Mouse (Mus musculus) liver, postnatal 0 days (tissue): ENCODE measurements around the gene Tex14. TPM values are rescaled to one million over a fixed set of nuclear protein-coding genes. Genes with fewer than 3 reads are reported as not detected.
"Not testable (repeated sequence)": the region's sequence is repeated elsewhere in the genome, so short reads cannot be mapped to it uniquely, and the experiment has no call there.

Experiments
- ATAC-seq: fragments of 200-750 bp; cut with Nextera tagmentation; 2 replicates; pipeline ENCODE4 v1.8.0; 2017; ENCODE audit warnings: mild to moderate bottlenecking, moderate library complexity
- DNase-seq: peaks from one replicate; pipeline ENCODE4 v3.0.0-alpha.2; 2016
- H3K27ac ChIP-seq: fragments of 300-500 bp; sonication (generic); 2 replicates; pipeline ENCODE4 v1.5.1; 2014; ENCODE audit warnings: antibody characterized with exemption, moderate library complexity, mild to moderate bottlenecking, low read depth
- H3K27me3 ChIP-seq: fragments of 300-500 bp; sonication (generic); 2 replicates; pipeline ENCODE4 v1.6.1; 2014; ENCODE audit warnings: low read length, control low read depth, mixed read lengths; ENCODE audit not compliant: insufficient read depth
- H3K36me3 ChIP-seq: fragments of 300-500 bp; sonication (generic); replicated peaks from 2 replicates; pipeline ENCODE4 v1.6.1; 2014; ENCODE audit warnings: mild to moderate bottlenecking, control low read depth, low read length, moderate library complexity, mixed read lengths; ENCODE audit not compliant: insufficient read depth
- H3K4me1 ChIP-seq: fragments of 300-500 bp; sonication (generic); 2 replicates; pipeline ENCODE4 v1.6.1; 2014; ENCODE audit warnings: antibody characterized with exemption, mild to moderate bottlenecking, control low read depth; ENCODE audit not compliant: insufficient read depth
- H3K4me2 ChIP-seq: fragments of 300-500 bp; sonication (generic); 2 replicates; pipeline ENCODE4 v1.6.1; 2014; ENCODE audit warnings: low read depth, mild to moderate bottlenecking, low read length, moderate library complexity, mixed read lengths
- H3K4me3 ChIP-seq: fragments of 300-500 bp; sonication (generic); 2 replicates; pipeline ENCODE4 v1.5.1; 2014; ENCODE audit warnings: low read depth, low read length
- H3K9ac ChIP-seq: fragments of 300-500 bp; sonication (generic); replicated peaks from 2 replicates; pipeline ENCODE4 v1.6.1; 2014; ENCODE audit warnings: mild to moderate bottlenecking, moderate library complexity
- H3K9me3 ChIP-seq: fragments of 300-500 bp; sonication (generic); 2 replicates; pipeline ENCODE4 v1.6.1; 2016; ENCODE audit warnings: mild to moderate bottlenecking, control low read depth, low read length, mixed read lengths
- CTCF ChIP-seq: sonication (generic); IDR thresholded peaks from 2 replicates; pipeline ENCODE4 v1.5.1; 2016; ENCODE audit warnings: antibody characterized with exemption, low read depth
- EP300 ChIP-seq: IDR thresholded peaks from 2 replicates; pipeline ENCODE4 v1.6.1; 2016; ENCODE audit warnings: antibody characterized with exemption, low read depth, mild to moderate bottlenecking
- WGBS: fragments of 180-500 bp; shearing (Covaris S2); extraction: QIAGEN DNeasy Blood & Tissue Kit; methylation state at CpG from one replicate; pipeline ENCODE4 v1.1.7; 2014; ENCODE audit not compliant: insufficient replicate concordance; 5-methylcytosine and 5-hydroxymethylcytosine counted together
- polyA plus RNA-seq: library from polyadenylated mRNA; unstranded; fragments of >200 nt; fragmentation: Nextera tagmentation; extraction: Ambion mirVana; gene quantifications from 2 replicates; pipeline ENCODE4 v1.2.1, GENCODE M21; 2015

The Tex14 gene
- polyA plus RNA-seq, 1 experiment from 2014 or later: not detected

DNA sequence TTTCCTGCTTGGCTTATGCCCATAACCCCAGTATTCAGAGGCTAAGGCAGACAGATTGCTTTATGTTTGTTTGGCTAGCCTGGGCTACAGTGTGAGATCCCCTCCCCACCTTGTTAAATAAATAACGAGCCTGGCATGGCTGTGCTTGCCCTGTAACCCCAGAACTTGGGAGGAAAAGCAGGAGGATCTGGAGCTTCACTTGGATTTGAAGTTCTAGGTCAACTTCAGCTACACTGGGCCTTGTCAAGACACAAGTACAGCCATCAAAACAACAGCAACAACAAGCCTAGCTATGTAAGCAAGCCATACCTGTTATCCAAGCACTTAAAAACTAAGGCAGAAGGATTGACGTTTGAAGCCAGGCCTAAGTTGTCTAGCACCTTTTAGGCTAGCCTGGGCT, 25.5 kb downstream of the Tex14 start:
- 80% methylated on average over 2 of the region's 2 CpGs for WGBS
- ATAC-seq (no peak), DNase-seq (no peak)
- H3K27ac ChIP-seq: no peak overlapping the region
- peaks cover 5% of the 10 kb centered on the region; the same call in 1 of the 2 replicates for H3K4me1 ChIP-seq
- no peak overlapping the region for H3K9ac ChIP-seq
- TF ChIP-seq CTCF (no peak), EP300 (no peak)
- no peaks in the 10 kb centered on the region for H3K36me3 ChIP-seq
- no peaks in the 10 kb centered on the region for H3K27me3 ChIP-seq
- no peak overlapping the region for H3K4me3 ChIP-seq
- H3K4me2 ChIP-seq: no peak overlapping the region
- no peaks in the 10 kb centered on the region for H3K9me3 ChIP-seq

DNA sequence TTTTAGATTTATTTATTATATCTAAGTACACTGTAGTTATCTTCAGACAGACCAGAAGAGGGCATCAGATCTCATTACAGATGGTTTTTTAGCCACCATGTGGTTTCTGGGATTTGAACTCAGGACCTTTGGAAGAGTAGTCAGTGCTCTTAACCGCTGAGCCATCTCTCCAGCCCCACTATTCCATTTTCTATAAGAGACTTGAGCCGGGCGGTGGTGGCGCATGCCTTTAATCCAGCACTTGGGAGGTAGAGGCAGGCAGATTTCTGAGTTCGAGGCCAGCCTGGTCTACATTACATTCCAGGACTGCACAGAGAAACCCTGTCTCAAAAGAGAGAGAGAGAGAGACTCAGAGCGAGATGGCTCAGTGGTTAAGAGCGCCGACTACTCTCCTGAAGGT, 26.9 kb downstream of the Tex14 start:
- H3K4me3 ChIP-seq, H3K4me1 ChIP-seq, H3K27ac ChIP-seq, H3K4me2 ChIP-seq, ATAC-seq, H3K27me3 ChIP-seq, DNase-seq, H3K9ac ChIP-seq, H3K9me3 ChIP-seq, H3K36me3 ChIP-seq: not testable (repeated sequence)
- 89% methylated on average over 8 of the region's 8 CpGs for WGBS

DNA sequence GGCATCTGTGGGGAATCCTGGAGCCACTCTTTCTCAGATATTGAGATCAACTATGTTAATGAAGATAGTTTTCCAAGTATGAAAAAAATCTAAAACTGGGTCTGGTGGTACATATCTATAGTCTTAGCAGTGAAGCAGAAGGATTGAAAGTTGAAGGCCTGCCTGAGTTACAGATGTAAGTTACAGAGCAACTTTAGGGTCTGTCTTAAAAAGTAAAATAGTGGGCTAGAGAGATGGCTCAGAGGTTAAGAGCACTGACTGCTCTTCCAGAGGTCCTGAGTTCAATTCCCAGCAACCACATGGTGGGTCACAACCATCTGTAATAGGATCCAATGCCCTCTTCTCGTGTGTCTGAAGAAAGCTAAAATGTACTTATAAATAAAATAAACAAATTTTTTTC, 27.6 kb downstream of the Tex14 start:
- no peak for DNase-seq
- H3K4me2 ChIP-seq: no peak overlapping the region
- no peak overlapping the region for H3K9ac ChIP-seq
- no peaks in the 10 kb centered on the region for H3K27me3 ChIP-seq
- TF ChIP-seq EP300 (no peak), CTCF (no peak)
- peaks cover 5% of the 10 kb centered on the region; the same call in 1 of the 2 replicates for H3K4me1 ChIP-seq
- no peak overlapping the region for H3K27ac ChIP-seq
- WGBS: 66% methylated on average over 1 of the region's 1 CpGs
- no peak overlapping the region for H3K4me3 ChIP-seq
- ATAC-seq: no peak
- H3K9me3 ChIP-seq: no peaks in the 10 kb centered on the region
- H3K36me3 ChIP-seq: no peaks in the 10 kb centered on the region

DNA sequence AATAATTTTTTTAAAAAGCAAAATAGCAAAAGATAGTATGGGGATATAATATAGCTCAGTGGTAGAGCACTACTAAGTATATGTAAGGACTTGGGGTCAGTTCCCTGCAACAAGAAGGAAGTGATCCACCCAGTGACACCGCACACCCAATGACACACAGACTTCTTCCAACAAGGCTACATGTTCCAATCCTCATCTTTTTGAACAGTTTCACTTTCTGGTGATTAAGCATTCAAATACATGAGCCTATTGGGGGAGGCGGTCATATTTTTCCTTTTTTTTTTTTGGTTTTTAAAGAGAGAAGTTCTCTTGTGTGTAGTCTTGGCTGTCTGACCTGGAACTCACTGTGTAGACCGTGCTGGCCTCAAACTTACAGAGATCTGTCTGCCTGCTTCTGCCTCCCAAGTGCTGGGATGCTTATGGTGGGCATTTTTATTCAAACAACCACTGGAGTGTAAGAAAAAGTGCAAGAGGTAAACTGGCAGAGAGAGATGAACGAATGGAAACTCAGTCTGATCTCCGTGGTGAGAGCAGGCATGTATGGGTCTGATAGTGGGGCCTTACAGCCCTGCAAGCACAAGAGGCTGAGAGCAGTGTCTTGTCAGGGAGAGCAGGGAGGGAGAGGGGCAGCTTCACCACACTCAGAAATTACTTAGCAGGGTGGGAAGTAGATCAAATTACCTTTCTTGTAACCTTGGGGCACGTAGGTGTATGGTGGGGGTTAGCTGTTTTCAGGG, 28.2 kb downstream of the Tex14 start:
- ATAC-seq: no peak
- no peak overlapping the region for H3K4me2 ChIP-seq

GRCm38 (mm10) chr11:87435107-87435506, 30.2 kb downstream of the Tex14 start:
- ATAC-seq, DNase-seq, H3K36me3 ChIP-seq, H3K27me3 ChIP-seq, H3K4me2 ChIP-seq, H3K27ac ChIP-seq, H3K4me3 ChIP-seq, H3K9ac ChIP-seq, H3K9me3 ChIP-seq, H3K4me1 ChIP-seq: not testable (repeated sequence)
- 85% methylated on average over 2 of the region's 2 CpGs for WGBS

More for the DNA sequence above, 28.2 kb downstream of the Tex14 start:
- H3K9me3 ChIP-seq: no peaks in the 10 kb centered on the region
- H3K27me3 ChIP-seq: no peaks in the 10 kb centered on the region
- 50% methylated on average over 6 of the region's 6 CpGs for WGBS
- no peaks in the 10 kb centered on the region for H3K36me3 ChIP-seq
- no peaks in the 10 kb centered on the region for H3K4me1 ChIP-seq
- no peak overlapping the region for H3K4me3 ChIP-seq
- H3K27ac ChIP-seq: 0 out of 2 replicates have a peak overlapping the region, but pooled peaks have one; percentile 2
- TF ChIP-seq CTCF (no peak), EP300 (no peak)
- no peak overlapping the region for H3K9ac ChIP-seq
- no peak for DNase-seq

- WGBS: 53% methylated on average over 5 of the region's 5 CpGs
- DNase-seq (no peak), ATAC-seq (no peak)
- Histone ChIP-seq H3K4me3 (no peak overlapping the region), H3K9ac (no peak overlapping the region), H3K27me3 (no peaks in the 10 kb centered on the region), H3K36me3 (no peaks in the 10 kb centered on the region), H3K4me2 (no peak overlapping the region), H3K27ac (no peak overlapping the region), H3K4me1 (no peaks in the 10 kb centered on the region), H3K9me3 (no peaks in the 10 kb centered on the region)
- TF ChIP-seq CTCF: no peak; the same call in 1 of the 2 replicates
- no peak for TF ChIP-seq EP300
These were observed 31.7 kb downstream of the Tex14 start for GRCm38 (mm10) chr11:87436326-87437232.
